Mouse (Mus musculus) neural tube, embryonic 12.5 days (tissue): ENCODE data around the gene Plce1. TPM values are rescaled to one million over a fixed set of nuclear protein-coding genes. Genes with fewer than 3 reads are reported as not detected.
A peak's percentile ranks its signal among the peaks of the same experiment; 100 is the strongest.

ENCODE experiments used
- ATAC-seq: fragments of 200-750 bp; cut with Nextera tagmentation; 2 replicates; pipeline ENCODE4 v1.8.0; 2017; ENCODE audit warnings: low read depth, mild to moderate bottlenecking, moderate TSS enrichment, moderate library complexity; ENCODE audit not compliant: low FRiP score
- H3K27ac ChIP-seq: fragments of 300-500 bp; sonication (generic); 2 replicates; pipeline ENCODE4 v1.5.1; 2016
- H3K27me3 ChIP-seq: fragments of 300-500 bp; sonication (generic); replicated peaks from 2 replicates; pipeline ENCODE4 v1.6.1; 2016; ENCODE audit warnings: mild to moderate bottlenecking
- H3K36me3 ChIP-seq: fragments of 300-500 bp; sonication (generic); 2 replicates; pipeline ENCODE4 v1.6.1; 2016; ENCODE audit warnings: mild to moderate bottlenecking
- H3K4me1 ChIP-seq: fragments of 300-500 bp; sonication (generic); 2 replicates; pipeline ENCODE4 v1.6.1; 2016
- H3K4me2 ChIP-seq: fragments of 300-500 bp; sonication (generic); replicated peaks from 2 replicates; pipeline ENCODE4 v1.6.1; 2016; ENCODE audit warnings: mild to moderate bottlenecking
- H3K4me3 ChIP-seq: fragments of 300-500 bp; sonication (generic); 2 replicates; pipeline ENCODE4 v1.5.1; 2016
- H3K9ac ChIP-seq: fragments of 300-500 bp; sonication (generic); 2 replicates; pipeline ENCODE4 v1.6.1; 2016; ENCODE audit warnings: mild to moderate bottlenecking
- H3K9me3 ChIP-seq: fragments of 300-500 bp; sonication (generic); 2 replicates; pipeline ENCODE4 v1.6.1; 2016; ENCODE audit warnings: mild to moderate bottlenecking
- WGBS: fragments of 180-500 bp; shearing (Covaris S2); methylation state at CpG from one replicate; pipeline ENCODE4 v1.1.7; 2016; 5-methylcytosine and 5-hydroxymethylcytosine counted together
- polyA plus RNA-seq: library from polyadenylated mRNA; unstranded; fragments of >200 nt; fragmentation: Nextera tagmentation; extraction: Ambion mirVana; gene quantifications from 2 replicates; pipeline ENCODE4 v1.2.1, GENCODE M21; 2016

The Plce1 gene
- polyA plus RNA-seq, 1 experiment from 2014 or later, result 10.5 TPM

GRCm38 (mm10) chr19:38818766-38819426 is 338.0 kb downstream of the Plce1 start, which contains the start of gene Noc3l:
Noc3l (minus strand) TSS chr19:38819237.
- Histone ChIP-seq H3K27ac (no peak within 1 kb of the TSS), H3K4me2 (peak within 1 kb of the TSS; percentile 88), H3K9ac (peak within 1 kb of the TSS; percentile 64), H3K9me3 (no peaks in the 10 kb centered on the region), H3K27me3 (no peaks in the 10 kb centered on the region), H3K4me3 (peak within 1 kb of the TSS; percentile 70), H3K36me3 (peaks cover 26% of the 10 kb centered on the region), H3K4me1 (peaks cover 11% of the 10 kb centered on the region)
- WGBS, result under 1% methylated on average over 38 of the region's 38 CpGs
- peak; percentile 98 for ATAC-seq

- Histone ChIP-seq H3K4me1 (peaks cover 11% of the 10 kb centered on the region), H3K9me3 (no peaks in the 10 kb centered on the region), H3K27ac (no peak overlapping the region), H3K4me2 (peak overlapping the region; percentile 88), H3K9ac (peak overlapping the region; percentile 47), H3K36me3 (peaks cover 21% of the 10 kb centered on the region), H3K4me3 (peak overlapping the region; percentile 70), H3K27me3 (no peaks in the 10 kb centered on the region)
- WGBS, result 12% methylated on average over 16 of the region's 16 CpGs
- peak; percentile 81 for ATAC-seq
Measured at GRCm38 (mm10) chr19:38819427-38819802, 338.5 kb downstream of the Plce1 start.

GRCm38 (mm10) chr19:38820186-38820804 is 339.4 kb downstream of the Plce1 start:
- Histone ChIP-seq H3K4me2 (no peak overlapping the region), H3K4me3 (no peak overlapping the region), H3K27ac (no peak overlapping the region), H3K36me3 (peaks cover 12% of the 10 kb centered on the region), H3K9ac (no peak overlapping the region), H3K27me3 (no peaks in the 10 kb centered on the region), H3K9me3 (no peaks in the 10 kb centered on the region), H3K4me1 (peaks cover 11% of the 10 kb centered on the region)
- ATAC-seq, result no peak
- 95% methylated on average over 4 of the region's 4 CpGs for WGBS

GRCm38 (mm10) chr19:38833224-38833623 is 352.3 kb downstream of the Plce1 start:
- no peak overlapping the region for H3K9ac ChIP-seq
- H3K4me2 ChIP-seq, result no peak overlapping the region
- no peak for ATAC-seq
- WGBS, result 73% methylated on average over 1 of the region's 1 CpGs
- no peak overlapping the region for H3K4me3 ChIP-seq
- H3K4me1 ChIP-seq, result no peaks in the 10 kb centered on the region
- H3K36me3 ChIP-seq, result no peaks in the 10 kb centered on the region
- H3K27me3 ChIP-seq, result no peaks in the 10 kb centered on the region
- no peaks in the 10 kb centered on the region for H3K9me3 ChIP-seq
- no peak overlapping the region for H3K27ac ChIP-seq

Other genes starting within 250 kb of the Plce1 start
- gene Lgi1, start 216.6 kb upstream of the Plce1 start, polyA plus RNA-seq, result 4.0 and 4.4 TPM in 2 replicates
- 2.8 and 2.9 TPM in 2 replicates for gene Slc35g1, start 85.1 kb upstream of the Plce1 start, polyA plus RNA-seq